Mouse (Mus musculus): Measurements from ENCODE around the gene Rnase9. TPM values are rescaled to one million over a fixed set of nuclear protein-coding genes. Genes with fewer than 3 reads are reported as not detected.

Gene Rnase9
- polyA plus RNA-seq, 1 experiment from 2014 or later = not detected

DNA sequence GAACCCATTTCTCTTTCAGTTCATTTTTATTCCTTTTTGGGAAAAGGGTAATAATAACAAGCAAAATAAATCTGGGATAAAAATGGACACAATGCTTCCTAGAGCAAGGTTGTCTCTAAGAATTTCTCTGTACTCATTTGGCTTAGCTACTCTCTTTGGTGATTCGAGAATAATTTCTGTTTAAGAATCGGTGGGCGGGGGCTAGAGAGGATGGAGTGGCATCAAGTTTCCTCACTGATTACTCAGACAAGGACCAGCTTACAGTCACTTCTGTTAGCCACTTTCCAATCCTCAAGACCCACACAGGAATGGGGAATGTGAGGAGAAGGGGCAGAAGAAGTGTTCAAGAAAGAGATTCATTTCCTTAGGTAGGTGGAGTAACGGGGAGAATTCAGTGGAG, 32.9 kb downstream of the Rnase9 start:
- H3K27me3 ChIP-seq (ENCODE audit: control insufficient read depth, insufficient read depth, low read length) = no peaks in the 10 kb centered on the region
- H3K36me3 ChIP-seq (ENCODE audit: control insufficient read depth, insufficient read depth, low read length) = no peaks in the 10 kb centered on the region
- H3K9me3 ChIP-seq (replicated peaks; ENCODE audit: control insufficient read depth, low read length) = no peaks in the 10 kb centered on the region
- H3K27ac ChIP-seq (ENCODE audit: low read depth, low read length) = peak overlapping the region; percentile 67
- H3K4me1 ChIP-seq (ENCODE audit: control insufficient read depth, insufficient read depth, low read length) = 0 out of 2 replicates have a peak, but pooled peaks cover 3% of the 10 kb centered on the region
- no peak overlapping the region for H3K4me3 ChIP-seq (ENCODE audit: low read depth, low read length)
- 68% methylated on average over 4 of the region's 4 CpGs for WGBS (ENCODE audit: insufficient replicate concordance)
- no peak for ATAC-seq (replicated peaks; ENCODE audit: insufficient number of reproducible peaks, low FRiP score, low TSS enrichment)
- H3K4me2 ChIP-seq = no peak overlapping the region
- no peak overlapping the region for H3K9ac ChIP-seq (ENCODE audit: low read depth, low read length)

DNA sequence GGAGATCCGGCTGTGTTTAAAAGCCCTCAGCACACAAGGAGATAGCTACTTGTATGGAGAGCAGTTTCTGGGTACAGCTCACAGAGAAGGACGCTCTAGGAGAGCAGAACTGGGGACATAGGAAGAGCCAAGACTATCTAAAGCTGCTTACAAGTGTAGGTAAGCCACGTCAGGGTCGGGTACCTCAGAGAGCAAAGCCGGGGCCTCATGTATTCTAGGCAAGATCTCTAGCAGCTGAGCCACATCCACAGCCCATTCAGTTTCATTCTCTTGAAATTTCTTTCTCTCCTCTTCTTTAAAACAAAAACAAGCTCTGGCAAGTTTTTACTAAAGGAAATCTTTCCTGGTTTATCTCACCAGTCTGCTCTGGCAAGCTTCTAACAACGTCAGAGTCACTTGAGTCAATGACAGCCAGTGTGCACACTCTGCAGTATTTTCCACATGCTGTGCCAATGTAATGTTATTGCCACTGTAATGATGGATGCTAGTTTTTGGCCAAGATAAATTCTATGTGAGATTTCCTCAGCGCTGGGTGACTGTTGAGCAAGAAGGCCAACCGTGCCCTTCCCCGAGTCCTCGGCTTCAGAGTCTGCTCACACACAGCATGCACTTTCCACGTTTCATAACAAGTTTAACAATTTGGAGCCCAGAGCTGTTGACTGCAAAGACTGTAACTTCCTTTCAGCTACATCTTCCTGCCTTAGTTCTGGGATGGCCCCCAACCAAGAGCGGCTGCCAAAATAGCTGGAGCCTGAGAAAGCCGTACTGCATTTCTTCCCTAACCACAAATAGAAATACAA, 33.6 kb downstream of the Rnase9 start:
- 55% methylated on average over 13 of the region's 13 CpGs for WGBS (ENCODE audit: insufficient replicate concordance)
- no peak overlapping the region for H3K4me2 ChIP-seq
- H3K4me1 ChIP-seq (ENCODE audit: control insufficient read depth, insufficient read depth, low read length) = 0 out of 2 replicates have a peak, but pooled peaks cover 3% of the 10 kb centered on the region

DNA sequence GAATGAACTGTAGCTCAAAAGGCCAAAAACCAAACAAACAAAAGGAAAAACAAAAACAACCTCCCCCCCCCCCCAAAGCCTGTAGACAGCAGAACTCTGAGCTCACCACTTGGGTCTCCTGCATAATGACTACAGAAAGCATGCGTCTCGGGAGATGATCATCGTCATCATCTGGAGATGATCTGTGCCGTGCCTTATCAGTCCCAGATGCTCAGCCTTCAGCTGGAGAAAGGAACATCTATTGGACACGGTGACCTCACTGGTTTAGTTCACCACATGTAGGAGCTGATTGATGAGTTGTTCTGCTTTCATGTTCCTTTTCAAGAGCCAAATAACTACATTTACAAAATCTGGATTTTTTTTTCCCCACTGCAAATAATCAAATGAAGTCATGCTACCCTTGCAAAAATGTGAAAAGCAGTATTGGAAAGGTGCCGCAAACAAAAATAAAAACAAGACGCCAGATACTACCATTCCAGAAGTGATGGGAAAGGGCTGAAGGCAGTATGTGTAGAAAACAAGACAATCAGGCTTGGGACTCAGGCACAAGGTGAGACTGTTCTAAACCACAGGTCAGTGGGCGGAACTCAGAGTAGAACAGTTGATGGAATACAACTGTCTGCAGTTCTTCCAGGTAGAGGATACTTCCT, 34.4 kb downstream of the Rnase9 start, which contains the start of gene Rnase10:
TSS of gene Rnase10 (plus strand) at position 600 of the 650 bp plus-strand sequence.
- Histone ChIP-seq H3K9me3 (replicated peaks; ENCODE audit: control insufficient read depth, low read length) (no peaks in the 10 kb centered on the region), H3K4me3 (ENCODE audit: low read depth, low read length) (no peak within 1 kb of the TSS), H3K27me3 (ENCODE audit: control insufficient read depth, insufficient read depth, low read length) (no peaks in the 10 kb centered on the region), H3K36me3 (ENCODE audit: control insufficient read depth, insufficient read depth, low read length) (no peaks in the 10 kb centered on the region), H3K9ac (ENCODE audit: low read depth, low read length) (no peak within 1 kb of the TSS), H3K27ac (ENCODE audit: low read depth, low read length) (peak within 1 kb of the TSS; percentile 73), H3K4me2 (no peak within 1 kb of the TSS), H3K4me1 (ENCODE audit: control insufficient read depth, insufficient read depth, low read length) (0 out of 2 replicates have a peak, but pooled peaks cover 3% of the 10 kb centered on the region)
- ATAC-seq (replicated peaks; ENCODE audit: insufficient number of reproducible peaks, low FRiP score, low TSS enrichment) = no peak
- 74% methylated on average over 8 of the region's 8 CpGs for WGBS (ENCODE audit: insufficient replicate concordance)

More for the DNA sequence above, 33.6 kb downstream of the Rnase9 start:
- no peaks in the 10 kb centered on the region for H3K27me3 ChIP-seq (ENCODE audit: control insufficient read depth, insufficient read depth, low read length)
- H3K27ac ChIP-seq (ENCODE audit: low read depth, low read length) = peak overlapping the region; percentile 73
- peak; percentile 73 for ATAC-seq (replicated peaks; ENCODE audit: insufficient number of reproducible peaks, low FRiP score, low TSS enrichment)
- H3K36me3 ChIP-seq (ENCODE audit: control insufficient read depth, insufficient read depth, low read length) = no peaks in the 10 kb centered on the region
- H3K4me3 ChIP-seq (ENCODE audit: low read depth, low read length) = no peak overlapping the region
- no peak overlapping the region for H3K9ac ChIP-seq (ENCODE audit: low read depth, low read length)
- H3K9me3 ChIP-seq (replicated peaks; ENCODE audit: control insufficient read depth, low read length) = no peaks in the 10 kb centered on the region

DNA sequence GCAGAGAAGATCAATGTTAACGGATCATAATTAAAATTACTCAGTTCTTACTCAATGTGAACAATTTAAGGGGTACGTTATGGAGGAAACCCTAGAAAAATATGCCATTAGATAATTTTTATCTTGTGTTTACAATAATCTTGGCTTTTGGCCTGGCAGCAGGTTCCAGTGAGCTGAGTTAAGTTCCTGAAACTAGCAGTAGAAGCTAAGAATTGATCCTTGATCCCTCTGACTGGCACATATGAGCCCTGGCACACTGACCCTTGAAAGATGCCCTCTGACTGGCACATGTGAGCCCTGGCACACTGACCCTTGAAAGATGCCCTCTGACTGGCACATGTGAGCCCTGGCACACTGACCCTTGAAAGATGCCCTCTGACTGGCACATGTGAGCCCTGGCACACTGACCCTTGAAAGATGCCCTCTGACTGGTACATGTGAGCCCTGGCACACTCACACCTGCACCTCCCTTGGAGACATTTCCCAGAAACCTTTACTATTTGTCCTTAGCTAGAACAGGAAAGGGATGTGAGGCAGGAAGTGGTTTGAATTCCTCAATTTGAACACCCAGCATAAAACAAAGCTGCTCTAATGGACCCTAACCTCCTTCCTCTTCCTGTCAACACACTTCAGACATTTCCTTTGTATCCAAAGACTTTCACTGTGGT, 43.5 kb downstream of the Rnase9 start:
- Histone ChIP-seq H3K9ac (ENCODE audit: low read depth, low read length) (no peak overlapping the region), H3K4me1 (ENCODE audit: control insufficient read depth, insufficient read depth, low read length) (no peaks in the 10 kb centered on the region), H3K9me3 (replicated peaks; ENCODE audit: control insufficient read depth, low read length) (no peaks in the 10 kb centered on the region), H3K4me2 (no peak overlapping the region), H3K36me3 (ENCODE audit: control insufficient read depth, insufficient read depth, low read length) (no peaks in the 10 kb centered on the region), H3K4me3 (ENCODE audit: low read depth, low read length) (no peak overlapping the region), H3K27ac (ENCODE audit: low read depth, low read length) (no peak overlapping the region), H3K27me3 (ENCODE audit: control insufficient read depth, insufficient read depth, low read length) (no peaks in the 10 kb centered on the region)
- no peak for ATAC-seq (replicated peaks; ENCODE audit: insufficient number of reproducible peaks, low FRiP score, low TSS enrichment)
- 63% methylated on average over 2 of the region's 2 CpGs for WGBS (ENCODE audit: insufficient replicate concordance)

DNA sequence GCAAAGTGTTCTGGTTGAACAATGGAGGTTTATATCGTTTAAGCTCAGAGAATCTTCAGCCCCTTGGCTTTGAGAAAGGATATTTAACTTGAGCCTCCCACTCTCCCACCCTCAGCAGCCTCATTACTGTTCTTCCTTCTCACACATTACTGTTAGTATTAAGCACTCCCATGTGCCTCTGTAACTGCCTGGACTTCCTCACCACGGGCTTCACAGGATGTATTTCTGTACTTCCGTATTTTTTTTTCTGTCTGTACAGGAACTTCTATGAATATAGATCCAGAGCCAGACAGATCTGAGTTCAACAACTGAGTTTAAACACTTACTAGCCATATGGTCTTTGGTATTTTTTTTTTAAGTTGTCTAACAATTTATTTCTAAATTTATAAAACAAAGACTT, 44.6 kb downstream of the Rnase9 start:
- no peak overlapping the region for H3K4me2 ChIP-seq
- no peak overlapping the region for H3K9ac ChIP-seq (ENCODE audit: low read depth, low read length)
- H3K4me3 ChIP-seq (ENCODE audit: low read depth, low read length) = no peak overlapping the region
- no peaks in the 10 kb centered on the region for H3K9me3 ChIP-seq (replicated peaks; ENCODE audit: control insufficient read depth, low read length)
- no peaks in the 10 kb centered on the region for H3K4me1 ChIP-seq (ENCODE audit: control insufficient read depth, insufficient read depth, low read length)
- no peak overlapping the region for H3K27ac ChIP-seq (ENCODE audit: low read depth, low read length)
- ATAC-seq (replicated peaks; ENCODE audit: insufficient number of reproducible peaks, low FRiP score, low TSS enrichment) = no peak
- 68% methylated on average over 3 of the region's 3 CpGs for WGBS (ENCODE audit: insufficient replicate concordance)
- no peaks in the 10 kb centered on the region for H3K36me3 ChIP-seq (ENCODE audit: control insufficient read depth, insufficient read depth, low read length)
- H3K27me3 ChIP-seq (ENCODE audit: control insufficient read depth, insufficient read depth, low read length) = no peaks in the 10 kb centered on the region

DNA sequence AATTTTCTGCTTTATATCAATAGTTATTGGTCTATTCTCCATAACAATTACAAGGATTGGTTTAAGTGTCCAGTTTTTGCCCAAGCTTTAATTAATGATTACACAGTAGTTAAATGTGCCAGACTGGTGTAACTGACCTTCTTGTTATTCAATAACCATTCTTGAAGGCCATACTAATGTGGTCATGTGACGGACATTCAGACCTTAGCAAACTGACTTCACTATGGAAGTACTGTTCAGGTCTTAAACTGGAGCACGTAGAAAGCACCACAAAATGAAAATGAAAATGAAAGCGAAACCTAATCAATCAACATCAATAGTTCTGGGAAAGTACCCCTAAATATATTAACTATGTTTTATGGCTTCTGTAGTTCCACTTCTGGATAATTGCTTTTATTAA, 50.6 kb downstream of the Rnase9 start:
- WGBS (ENCODE audit: insufficient replicate concordance) = 85% methylated on average over 3 of the region's 3 CpGs
- Histone ChIP-seq H3K36me3 (ENCODE audit: control insufficient read depth, insufficient read depth, low read length) (no peaks in the 10 kb centered on the region), H3K4me3 (ENCODE audit: low read depth, low read length) (no peak overlapping the region), H3K4me1 (ENCODE audit: control insufficient read depth, insufficient read depth, low read length) (no peaks in the 10 kb centered on the region), H3K9ac (ENCODE audit: low read depth, low read length) (no peak overlapping the region), H3K9me3 (replicated peaks; ENCODE audit: control insufficient read depth, low read length) (no peaks in the 10 kb centered on the region), H3K4me2 (no peak overlapping the region), H3K27ac (ENCODE audit: low read depth, low read length) (no peak overlapping the region), H3K27me3 (ENCODE audit: control insufficient read depth, insufficient read depth, low read length) (no peaks in the 10 kb centered on the region)
- ATAC-seq (replicated peaks; ENCODE audit: insufficient number of reproducible peaks, low FRiP score, low TSS enrichment) = no peak

Other genes starting within 250 kb of the Rnase9 start
- gene Ccnb1ip1, start 234.1 kb downstream of the Rnase9 start, polyA plus RNA-seq (2014; fragmentation: Nextera tagmentation; extraction: Ambion mirVana) = not detected in 2 replicates
- 45.2 and 48.5 TPM in 2 replicates for gene Parp2, start 234.0 kb downstream of the Rnase9 start, polyA plus RNA-seq (2014; fragmentation: Nextera tagmentation; extraction: Ambion mirVana)
- gene Tep1, start 171.3 kb downstream of the Rnase9 start, polyA plus RNA-seq (2014; fragmentation: Nextera tagmentation; extraction: Ambion mirVana) = 4.4 and 6.5 TPM in 2 replicates
- gene Klhl33, start 144.4 kb downstream of the Rnase9 start, polyA plus RNA-seq (2014; fragmentation: Nextera tagmentation; extraction: Ambion mirVana) = 0.11 TPM in 1 of 2 replicates, not detected in the other
- gene Osgep, start 117.0 kb downstream of the Rnase9 start, polyA plus RNA-seq (2014; fragmentation: Nextera tagmentation; extraction: Ambion mirVana) = 124 and 136 TPM in 2 replicates
- gene Apex1, start 116.9 kb downstream of the Rnase9 start, polyA plus RNA-seq (2014; fragmentation: Nextera tagmentation; extraction: Ambion mirVana) = 177 and 188 TPM in 2 replicates
- 30.3 and 33.6 TPM in 2 replicates for gene Pip4p1, start 111.0 kb downstream of the Rnase9 start, polyA plus RNA-seq (2014; fragmentation: Nextera tagmentation; extraction: Ambion mirVana)
- 46.6 and 49.6 TPM in 2 replicates for gene Pnp, start 110.8 kb downstream of the Rnase9 start, polyA plus RNA-seq (2014; fragmentation: Nextera tagmentation; extraction: Ambion mirVana)
- not detected in 2 replicates for gene Gm49342, start 97.4 kb downstream of the Rnase9 start, polyA plus RNA-seq (2014; fragmentation: Nextera tagmentation; extraction: Ambion mirVana)
- gene Pnp2, start 85.9 kb downstream of the Rnase9 start, polyA plus RNA-seq (2014; fragmentation: Nextera tagmentation; extraction: Ambion mirVana) = 0.47 and 0.61 TPM in 2 replicates
- 0.23 and 0.24 TPM in 2 replicates for gene Rnase10, start 34.1 kb downstream of the Rnase9 start, polyA plus RNA-seq (2014; fragmentation: Nextera tagmentation; extraction: Ambion mirVana)
- not detected in 2 replicates for gene Rnase11, start 8.3 kb upstream of the Rnase9 start, polyA plus RNA-seq (2014; fragmentation: Nextera tagmentation; extraction: Ambion mirVana)
- gene Rnase12, start 15.8 kb upstream of the Rnase9 start, polyA plus RNA-seq (2014; fragmentation: Nextera tagmentation; extraction: Ambion mirVana) = 0.46 TPM in 1 of 2 replicates, not detected in the other
- not detected in 2 replicates for gene Olfr750, start 32.6 kb upstream of the Rnase9 start, polyA plus RNA-seq (2014; fragmentation: Nextera tagmentation; extraction: Ambion mirVana)
- gene Rnase4, start 49.2 kb upstream of the Rnase9 start, polyA plus RNA-seq (2014; fragmentation: Nextera tagmentation; extraction: Ambion mirVana) = 11.5 and 12.6 TPM in 2 replicates
- 2.1 and 2.8 TPM in 2 replicates for gene Ang, start 49.3 kb upstream of the Rnase9 start, polyA plus RNA-seq (2014; fragmentation: Nextera tagmentation; extraction: Ambion mirVana)
- not detected in 2 replicates for gene Eddm3b, start 72.6 kb upstream of the Rnase9 start, polyA plus RNA-seq (2014; fragmentation: Nextera tagmentation; extraction: Ambion mirVana)
- not detected in 2 replicates for gene Rnase6, start 82.0 kb upstream of the Rnase9 start, polyA plus RNA-seq (2014; fragmentation: Nextera tagmentation; extraction: Ambion mirVana)
- not detected in 2 replicates for gene Rnase1, start 104.9 kb upstream of the Rnase9 start, polyA plus RNA-seq (2014; fragmentation: Nextera tagmentation; extraction: Ambion mirVana)
- not detected in 2 replicates for gene Rnase2b, start 120.4 kb upstream of the Rnase9 start, polyA plus RNA-seq (2014; fragmentation: Nextera tagmentation; extraction: Ambion mirVana)
- not detected in 2 replicates for gene Ang2, start 157.3 kb upstream of the Rnase9 start, polyA plus RNA-seq (2014; fragmentation: Nextera tagmentation; extraction: Ambion mirVana)
- gene Ear14, start 161.5 kb upstream of the Rnase9 start, polyA plus RNA-seq (2014; fragmentation: Nextera tagmentation; extraction: Ambion mirVana) = not detected in 2 replicates
- gene Rnase2a, start 214.2 kb upstream of the Rnase9 start, polyA plus RNA-seq (2014; fragmentation: Nextera tagmentation; extraction: Ambion mirVana) = not detected in 2 replicates